Mouse (Mus musculus): ENCODE measurements around the gene Hspb6.

DNA sequence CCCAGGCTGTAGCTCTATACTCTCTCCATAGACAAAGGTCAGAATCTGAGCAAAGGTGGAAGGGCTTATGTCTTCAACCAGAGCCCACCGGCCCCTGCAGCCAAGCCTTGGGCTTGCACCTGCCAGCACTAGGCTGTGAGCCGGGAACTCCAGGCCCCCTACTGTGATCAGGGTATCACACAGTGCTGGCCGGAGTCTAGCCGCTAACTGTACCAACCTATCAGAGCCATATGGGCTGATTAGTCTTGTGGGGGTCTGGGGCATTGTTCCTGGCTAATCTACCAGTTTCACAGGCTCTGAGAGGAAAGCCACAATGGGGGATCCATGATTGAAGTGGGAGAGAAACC is 39.6 kb downstream of the Hspb6 start:
- no peak for TF ChIP-seq POLR2A (IDR thresholded peaks at IDR 0.05; ENCODE audit: borderline replicate concordance, control insufficient read depth, low read depth, low read length)
- no peak for TF ChIP-seq CTCF (IDR thresholded peaks at IDR 0.05; ENCODE audit: control insufficient read depth, insufficient read depth, low read length)
